Mouse (Mus musculus): Measurements from ENCODE around the gene Rnf144a.
"Not testable (repeated sequence)": the region's sequence is repeated elsewhere in the genome, so short reads cannot be mapped to it uniquely, and the experiment has no call there.

Rnf144a gene

GRCm38 (mm10) chr12:26310247-26310646, 104.8 kb downstream of the Rnf144a start:
- no peaks in the 10 kb centered on the region for H3K9me3 ChIP-seq (ENCODE audit: low read length)
- H3K27me3 ChIP-seq (ENCODE audit: insufficient read depth, low read length), result no peaks in the 10 kb centered on the region
- no peaks in the 10 kb centered on the region for H3K36me3 ChIP-seq (ENCODE audit: insufficient read depth, low read length)
- no peak for TF ChIP-seq CTCF (conservative IDR thresholded peaks at IDR 0.05; ENCODE audit: low read length)
- TF ChIP-seq POU5F1 (IDR thresholded peaks at IDR 0.05; ENCODE audit: borderline replicate concordance, low read length), result no peak
- no peak for TF ChIP-seq NANOG (IDR thresholded peaks at IDR 0.05; ENCODE audit: borderline replicate concordance, low read length)
- no peak overlapping the region for H3K4me3 ChIP-seq (replicated peaks; ENCODE audit: low read length)
- H3K4me1 ChIP-seq (replicated peaks; ENCODE audit: low read depth, low read length), result no peaks in the 10 kb centered on the region

DNA sequence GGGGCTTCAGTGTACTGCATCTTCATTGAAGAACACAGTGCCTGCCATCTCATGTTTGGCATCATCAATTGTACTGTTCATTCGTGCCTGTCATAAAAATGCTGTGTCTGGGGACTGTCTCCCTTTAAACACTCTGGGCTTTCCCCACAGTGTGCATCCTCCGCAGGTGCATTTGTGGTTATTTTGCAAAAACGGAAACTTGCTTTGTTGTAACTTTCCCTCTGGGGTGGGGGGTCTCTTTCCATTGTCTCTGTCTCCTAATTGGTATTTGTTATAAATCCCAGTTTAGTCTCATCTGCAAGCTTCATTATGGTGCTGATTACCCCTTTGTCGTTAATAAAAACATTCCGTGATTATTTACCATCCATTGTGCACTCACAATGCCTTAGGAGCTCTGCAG, 112.2 kb downstream of the Rnf144a start:
- TF ChIP-seq CTCF (conservative IDR thresholded peaks at IDR 0.05; ENCODE audit: low read length) (no peak), POU5F1 (IDR thresholded peaks at IDR 0.05; ENCODE audit: borderline replicate concordance, low read length) (no peak), NANOG (IDR thresholded peaks at IDR 0.05; ENCODE audit: borderline replicate concordance, low read length) (no peak)
- H3K9me3 ChIP-seq (ENCODE audit: low read length), result no peaks in the 10 kb centered on the region
- no peaks in the 10 kb centered on the region for H3K36me3 ChIP-seq (ENCODE audit: insufficient read depth, low read length)
- no peaks in the 10 kb centered on the region for H3K27me3 ChIP-seq (ENCODE audit: insufficient read depth, low read length)
- H3K4me3 ChIP-seq (replicated peaks; ENCODE audit: low read length), result no peak overlapping the region
- H3K4me1 ChIP-seq (replicated peaks; ENCODE audit: low read depth, low read length), result no peaks in the 10 kb centered on the region

DNA sequence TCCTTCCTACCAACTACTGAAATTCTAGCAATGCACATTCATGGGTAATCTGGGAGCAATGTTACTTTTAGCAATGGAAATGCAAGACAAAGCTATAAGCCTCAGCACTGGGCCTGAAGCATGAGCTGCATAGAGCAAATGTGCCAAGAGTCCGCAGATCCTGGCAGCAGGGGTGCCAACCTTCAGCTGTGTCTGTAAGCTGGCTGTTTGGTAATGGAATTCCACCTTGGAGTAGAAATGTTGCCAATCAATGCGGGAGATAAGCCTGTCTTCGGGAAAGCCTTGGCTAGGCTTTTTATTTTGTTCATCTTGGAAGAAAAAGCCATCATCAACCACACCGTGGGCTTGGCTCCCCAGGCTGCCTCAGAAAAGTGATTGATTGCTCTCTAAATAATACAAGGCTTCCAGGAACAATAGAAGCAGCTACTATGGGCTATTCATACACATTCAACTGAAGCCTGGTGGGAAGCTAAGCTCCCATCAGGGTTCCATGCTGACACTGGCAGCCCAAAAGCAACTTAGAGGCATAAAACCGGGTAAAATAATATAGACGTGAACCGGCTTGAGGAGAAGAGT, 115.5 kb downstream of the Rnf144a start:
- Histone ChIP-seq H3K36me3 (ENCODE audit: insufficient read depth, low read length) (no peaks in the 10 kb centered on the region), H3K27me3 (ENCODE audit: insufficient read depth, low read length) (no peaks in the 10 kb centered on the region), H3K9me3 (ENCODE audit: low read length) (no peaks in the 10 kb centered on the region), H3K4me1 (replicated peaks; ENCODE audit: low read depth, low read length) (no peaks in the 10 kb centered on the region), H3K4me3 (replicated peaks; ENCODE audit: low read length) (no peak overlapping the region)
- TF ChIP-seq NANOG (IDR thresholded peaks at IDR 0.05; ENCODE audit: borderline replicate concordance, low read length) (no peak; the same call in 1 of the 2 replicates), POU5F1 (IDR thresholded peaks at IDR 0.05; ENCODE audit: borderline replicate concordance, low read length) (no peak), CTCF (conservative IDR thresholded peaks at IDR 0.05; ENCODE audit: low read length) (no peak)

DNA sequence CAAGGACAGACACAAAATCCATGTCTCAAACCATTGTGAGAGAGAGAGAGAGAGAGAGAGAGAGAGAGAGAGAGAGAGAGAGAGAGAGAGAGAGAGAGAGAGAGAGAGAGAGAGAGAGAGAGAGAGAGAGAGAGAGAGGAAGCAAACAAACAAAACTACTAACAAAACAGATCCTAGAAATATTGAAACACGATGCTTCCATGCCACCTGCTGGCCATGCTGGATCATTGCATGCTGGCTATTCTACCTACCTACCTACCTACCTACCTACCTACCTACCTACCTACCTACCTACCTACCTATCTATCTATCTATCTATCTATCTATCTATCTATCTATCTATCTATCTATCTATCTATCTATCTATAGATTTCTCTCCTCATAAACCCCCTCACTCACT, 119.1 kb downstream of the Rnf144a start:
- not testable (repeated sequence) for H3K4me1 ChIP-seq (replicated peaks; ENCODE audit: low read depth, low read length); H3K4me3 ChIP-seq (replicated peaks; ENCODE audit: low read length); H3K36me3 ChIP-seq (ENCODE audit: insufficient read depth, low read length); H3K9me3 ChIP-seq (ENCODE audit: low read length); H3K27me3 ChIP-seq (ENCODE audit: insufficient read depth, low read length)
- peak; percentile 30 for TF ChIP-seq CTCF (conservative IDR thresholded peaks at IDR 0.05; ENCODE audit: low read length)

- Histone ChIP-seq H3K4me3 (replicated peaks; ENCODE audit: low read length) (no peak overlapping the region), H3K9me3 (ENCODE audit: low read length) (no peaks in the 10 kb centered on the region), H3K4me1 (replicated peaks; ENCODE audit: low read depth, low read length) (no peaks in the 10 kb centered on the region), H3K27me3 (ENCODE audit: insufficient read depth, low read length) (no peaks in the 10 kb centered on the region), H3K36me3 (ENCODE audit: insufficient read depth, low read length) (no peaks in the 10 kb centered on the region)
- TF ChIP-seq POU5F1 (IDR thresholded peaks at IDR 0.05; ENCODE audit: borderline replicate concordance, low read length), result no peak
- TF ChIP-seq CTCF (conservative IDR thresholded peaks at IDR 0.05; ENCODE audit: low read length), result no peak
- no peak for TF ChIP-seq NANOG (IDR thresholded peaks at IDR 0.05; ENCODE audit: borderline replicate concordance, low read length)
Measured at GRCm38 (mm10) chr12:26289200-26289599, 125.9 kb downstream of the Rnf144a start.

GRCm38 (mm10) chr12:26288347-26288746, 126.7 kb downstream of the Rnf144a start:
- no peaks in the 10 kb centered on the region for H3K4me1 ChIP-seq (replicated peaks; ENCODE audit: low read depth, low read length)
- TF ChIP-seq NANOG (IDR thresholded peaks at IDR 0.05; ENCODE audit: borderline replicate concordance, low read length) (no peak), POU5F1 (IDR thresholded peaks at IDR 0.05; ENCODE audit: borderline replicate concordance, low read length) (no peak), CTCF (conservative IDR thresholded peaks at IDR 0.05; ENCODE audit: low read length) (no peak)
- no peaks in the 10 kb centered on the region for H3K36me3 ChIP-seq (ENCODE audit: insufficient read depth, low read length)
- H3K4me3 ChIP-seq (replicated peaks; ENCODE audit: low read length), result no peak overlapping the region
- no peaks in the 10 kb centered on the region for H3K27me3 ChIP-seq (ENCODE audit: insufficient read depth, low read length)
- no peaks in the 10 kb centered on the region for H3K9me3 ChIP-seq (ENCODE audit: low read length)

DNA sequence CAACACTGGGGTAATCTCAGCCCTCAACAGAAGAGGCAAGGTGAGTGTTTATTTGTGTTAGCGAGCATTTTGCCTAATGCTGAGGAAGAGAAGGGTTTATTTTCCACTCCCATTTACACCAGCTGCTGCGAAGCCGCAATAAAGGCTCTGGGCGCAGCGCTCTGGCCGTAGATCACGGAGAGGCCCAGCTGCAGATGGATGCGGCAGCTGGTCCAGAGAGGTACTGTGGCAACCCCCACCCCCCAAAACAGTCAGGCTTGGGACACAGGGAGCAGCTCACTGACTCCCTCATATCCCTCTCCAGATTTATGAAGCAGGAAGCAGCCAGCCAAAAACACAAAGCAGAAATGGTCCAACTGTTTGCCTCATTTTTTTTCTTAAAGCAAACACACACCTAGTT, 129.1 kb downstream of the Rnf144a start:
- Histone ChIP-seq H3K4me3 (replicated peaks; ENCODE audit: low read length) (no peak overlapping the region), H3K27me3 (ENCODE audit: insufficient read depth, low read length) (no peaks in the 10 kb centered on the region), H3K4me1 (replicated peaks; ENCODE audit: low read depth, low read length) (no peaks in the 10 kb centered on the region), H3K9me3 (ENCODE audit: low read length) (no peaks in the 10 kb centered on the region), H3K36me3 (ENCODE audit: insufficient read depth, low read length) (no peaks in the 10 kb centered on the region)
- TF ChIP-seq NANOG (IDR thresholded peaks at IDR 0.05; ENCODE audit: borderline replicate concordance, low read length) (no peak), POU5F1 (IDR thresholded peaks at IDR 0.05; ENCODE audit: borderline replicate concordance, low read length) (no peak)

- no peaks in the 10 kb centered on the region for H3K4me1 ChIP-seq (replicated peaks; ENCODE audit: low read depth, low read length)
- TF ChIP-seq CTCF (conservative IDR thresholded peaks at IDR 0.05; ENCODE audit: low read length) (no peak), POU5F1 (IDR thresholded peaks at IDR 0.05; ENCODE audit: borderline replicate concordance, low read length) (no peak), NANOG (IDR thresholded peaks at IDR 0.05; ENCODE audit: borderline replicate concordance, low read length) (no peak)
- no peaks in the 10 kb centered on the region for H3K36me3 ChIP-seq (ENCODE audit: insufficient read depth, low read length)
- H3K27me3 ChIP-seq (ENCODE audit: insufficient read depth, low read length), result no peaks in the 10 kb centered on the region
- H3K4me3 ChIP-seq (replicated peaks; ENCODE audit: low read length), result no peak overlapping the region
- no peaks in the 10 kb centered on the region for H3K9me3 ChIP-seq (ENCODE audit: low read length)
Measured at GRCm38 (mm10) chr12:26285460-26285859, 129.6 kb downstream of the Rnf144a start.

- Histone ChIP-seq H3K4me3 (replicated peaks; ENCODE audit: low read length) (no peak overlapping the region), H3K9me3 (ENCODE audit: low read length) (no peaks in the 10 kb centered on the region), H3K36me3 (ENCODE audit: insufficient read depth, low read length) (no peaks in the 10 kb centered on the region), H3K27me3 (ENCODE audit: insufficient read depth, low read length) (no peaks in the 10 kb centered on the region), H3K4me1 (replicated peaks; ENCODE audit: low read depth, low read length) (peaks cover 12% of the 10 kb centered on the region)
- TF ChIP-seq NANOG (IDR thresholded peaks at IDR 0.05; ENCODE audit: borderline replicate concordance, low read length) (no peak), POU5F1 (IDR thresholded peaks at IDR 0.05; ENCODE audit: borderline replicate concordance, low read length) (no peak), CTCF (conservative IDR thresholded peaks at IDR 0.05; ENCODE audit: low read length) (no peak)
Measured at GRCm38 (mm10) chr12:26280719-26281480, 134.2 kb downstream of the Rnf144a start.
